Mouse (Mus musculus) embryo, embryonic 9.5 days (tissue): ENCODE measurements around the gene Map2k3.
"Not testable (repeated sequence)": the region's sequence is repeated elsewhere in the genome, so short reads cannot be mapped to it uniquely, and the experiment has no call there.

Source experiments
- DNase-seq: peaks from one replicate; pipeline ENCODE4 v3.0.0-alpha.2; 2017; ENCODE audit errors: extremely low spot score

Map2k3 gene

DNA sequence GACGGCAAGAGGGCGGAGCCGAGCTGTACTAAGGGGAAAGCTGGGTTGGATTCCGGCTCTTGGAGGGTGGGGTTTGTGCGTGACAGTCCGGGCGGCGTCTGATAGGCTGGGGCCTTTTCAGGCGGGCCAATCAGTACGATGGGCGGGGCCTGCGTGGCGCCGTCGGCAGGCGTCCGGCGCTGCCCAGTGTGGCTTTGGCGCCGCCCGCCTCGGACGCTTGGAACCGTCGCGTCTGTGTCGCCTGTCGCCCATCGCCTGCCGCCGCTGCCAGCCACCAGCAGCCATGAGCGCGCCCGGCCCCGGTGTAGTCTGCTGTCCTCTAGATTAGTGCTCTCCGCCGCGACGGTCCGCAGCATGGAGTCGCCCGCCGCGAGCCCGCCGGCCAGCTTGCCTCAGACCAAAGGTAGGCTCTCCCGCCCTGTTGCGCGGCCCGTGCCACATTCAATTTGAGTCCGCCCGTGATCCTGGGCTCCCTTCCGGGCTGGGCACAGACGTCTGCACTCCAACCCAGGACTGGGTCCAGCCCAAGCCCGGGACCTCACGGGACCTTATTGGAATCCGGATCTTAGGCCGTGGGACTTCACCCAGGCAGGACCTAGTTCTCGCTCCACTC, at the start of gene Map2k3:
TSS of gene Map2k3 (plus strand) at position 165 of the 613 bp plus-strand sequence.
- DNase-seq: peak; percentile 93

DNA sequence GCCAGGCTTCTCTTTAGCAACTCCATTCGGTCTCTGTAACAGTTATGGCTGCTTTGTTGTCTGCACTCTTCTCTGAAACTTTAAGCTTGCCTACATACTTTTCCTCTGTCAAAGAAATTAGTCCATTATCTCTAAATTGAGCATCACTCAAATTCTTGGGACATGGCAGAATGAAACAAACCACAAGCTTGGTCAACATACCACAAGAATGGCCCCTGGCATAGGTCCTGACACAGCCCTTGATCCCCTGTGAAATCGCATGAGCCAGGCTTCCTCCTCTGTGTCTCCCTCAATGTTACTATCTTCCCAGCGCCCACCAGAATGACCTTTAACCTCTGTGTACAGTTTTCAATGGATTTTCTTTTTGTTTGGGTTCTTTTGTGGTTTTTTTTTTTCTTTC, 49.4 kb upstream of the Map2k3 start:
- DNase-seq: no peak

DNA sequence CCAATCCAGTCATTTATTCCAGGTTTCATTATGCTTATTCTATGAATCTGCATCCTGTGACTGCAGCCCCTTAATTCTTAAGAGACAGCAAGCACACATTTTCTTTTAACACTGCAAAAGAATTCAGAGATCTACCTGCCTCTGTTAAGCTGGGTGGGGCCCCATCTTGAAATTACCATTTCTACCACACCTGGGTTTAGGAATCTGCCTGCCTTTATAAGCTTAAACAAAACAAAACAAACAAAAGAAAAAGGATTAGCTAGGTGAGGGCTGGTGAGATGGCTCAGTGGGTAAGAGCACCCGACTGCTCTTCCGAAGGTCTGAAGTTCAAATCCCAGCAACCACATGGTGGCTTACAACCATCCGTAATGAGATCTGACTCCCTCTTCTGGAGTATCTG, 44.8 kb upstream of the Map2k3 start:
- not testable (repeated sequence) for DNase-seq

GRCm38 (mm10) chr11:60889861-60890260, 42.0 kb upstream of the Map2k3 start:
- DNase-seq: no peak

DNA sequence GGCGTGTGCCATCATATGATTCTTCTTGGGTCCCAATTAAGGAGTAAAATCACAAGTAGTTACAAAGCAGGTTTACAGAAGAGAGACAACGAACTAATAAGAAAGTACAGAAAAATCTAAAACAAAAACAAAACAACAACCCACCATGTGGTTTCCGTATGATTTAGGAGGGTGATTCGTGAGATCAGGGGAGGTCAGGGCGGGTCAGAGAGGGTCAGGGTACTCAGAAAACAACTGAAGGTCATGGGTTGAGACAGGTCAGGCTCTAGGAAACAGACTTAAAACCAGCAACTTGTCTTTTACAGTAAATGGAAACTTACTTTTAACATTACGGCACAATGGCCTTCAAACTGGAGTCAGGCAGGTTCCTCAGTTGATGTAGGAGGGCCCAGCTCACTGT, 41.5 kb upstream of the Map2k3 start:
- DNase-seq: peak; percentile 12

DNA sequence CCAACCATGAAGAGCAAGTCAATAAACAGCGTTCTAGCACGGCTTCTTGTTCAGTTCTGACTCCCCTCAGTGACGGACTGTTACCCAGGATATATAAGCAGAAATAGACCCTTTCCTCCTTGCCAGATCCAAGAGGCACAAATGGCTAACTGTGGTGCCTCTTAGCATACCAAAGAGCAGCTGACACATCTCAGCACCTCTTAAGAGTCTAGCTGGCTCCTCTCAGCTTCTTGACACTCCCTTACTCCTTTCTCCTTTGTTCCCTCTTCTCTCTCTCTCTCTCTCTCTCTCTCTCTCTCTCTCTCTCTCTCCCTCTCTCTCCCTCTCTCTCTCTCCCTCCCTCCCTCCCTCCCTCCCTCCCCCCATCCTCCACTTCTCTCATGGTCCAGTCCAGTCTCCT, 41.1 kb upstream of the Map2k3 start:
- no peak for DNase-seq

- DNase-seq: peak; percentile 48
These were observed 35.9 kb upstream of the Map2k3 start for GRCm38 (mm10) chr11:60895915-60896314.

GRCm38 (mm10) chr11:60902001-60902400, 29.8 kb upstream of the Map2k3 start:
- DNase-seq: no peak

- peak; percentile 17 for DNase-seq
These were observed 29.3 kb upstream of the Map2k3 start for GRCm38 (mm10) chr11:60902486-60902885.

GRCm38 (mm10) chr11:60903661-60904061, 28.2 kb upstream of the Map2k3 start:
- DNase-seq: no peak

DNA sequence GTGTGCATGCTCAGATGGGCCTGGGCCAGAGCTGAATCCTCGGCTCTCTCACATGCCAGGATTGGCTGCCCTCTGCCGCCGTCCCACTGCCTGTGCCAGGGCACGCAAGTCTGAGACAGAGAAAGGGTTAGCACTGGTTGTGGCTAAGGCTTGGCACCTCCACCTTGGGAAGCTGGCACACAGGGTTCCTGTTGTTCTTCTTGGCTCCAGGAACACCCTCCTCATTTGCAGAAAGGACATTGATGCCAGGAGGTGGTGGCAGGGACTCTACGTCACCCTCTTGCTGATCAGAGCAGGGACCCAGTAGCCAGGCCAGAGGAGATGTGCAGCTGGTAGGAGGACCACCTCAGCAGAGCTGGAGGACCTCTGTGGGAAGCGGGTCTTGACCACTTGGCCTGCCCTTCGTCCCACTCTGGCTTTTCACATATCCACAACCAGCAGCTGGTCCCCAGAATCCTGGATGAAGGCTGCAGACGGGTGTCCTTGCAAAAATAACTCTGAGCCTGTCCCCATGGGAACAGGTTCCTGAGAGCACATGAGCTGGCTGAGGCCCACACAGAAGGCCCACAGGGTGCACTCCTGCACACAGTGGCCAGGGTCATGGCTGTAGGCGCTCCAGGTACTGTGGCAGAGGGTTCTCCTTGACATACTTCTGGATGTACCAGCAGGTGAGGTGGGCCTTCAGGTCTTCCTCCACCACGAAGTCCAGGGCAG, 26.3 kb upstream of the Map2k3 start:
- no peak for DNase-seq

GRCm38 (mm10) chr11:60906449-60906848, 25.4 kb upstream of the Map2k3 start:
- no peak for DNase-seq

DNA sequence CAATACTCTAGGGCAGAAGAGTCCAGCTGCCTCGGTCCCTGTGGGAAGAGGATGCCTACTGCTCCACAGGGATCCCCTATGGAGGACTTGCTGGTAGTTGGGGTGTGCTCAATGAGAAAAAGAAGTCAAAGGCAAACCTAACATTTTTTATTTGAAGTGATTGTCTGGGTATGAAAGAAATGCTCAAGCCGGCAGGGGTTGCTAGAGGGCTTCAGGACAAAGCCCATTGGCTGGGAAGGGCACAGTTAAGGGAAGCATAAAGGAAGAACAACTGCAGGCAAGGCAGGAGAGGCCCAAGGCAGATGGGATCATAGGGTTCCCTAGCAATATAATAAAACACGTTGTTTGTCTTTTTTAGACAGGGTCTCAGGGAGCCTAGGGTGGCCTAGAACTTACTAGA, 23.8 kb upstream of the Map2k3 start:
- DNase-seq: no peak

DNA sequence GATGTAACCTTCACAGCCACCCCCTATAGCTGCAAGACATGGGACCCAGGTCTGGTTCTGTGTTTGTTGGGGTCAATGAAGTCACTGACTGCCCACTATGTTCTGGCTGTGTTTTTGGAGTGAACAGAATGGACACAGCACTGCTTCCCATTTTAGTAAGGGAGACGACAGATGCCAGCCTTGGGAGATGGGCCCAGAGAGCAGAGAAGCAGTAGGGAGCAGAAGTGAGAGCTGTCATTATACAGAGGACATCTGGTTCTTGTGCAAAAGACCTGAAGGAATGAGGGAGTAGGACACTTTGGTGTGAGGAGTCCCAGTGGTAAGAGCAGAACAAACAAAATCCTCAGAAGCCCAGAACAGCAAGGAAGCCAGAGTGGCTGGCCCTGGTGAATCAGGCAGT, 22.2 kb upstream of the Map2k3 start:
- DNase-seq: no peak

- DNase-seq: no peak
These were observed 19.3 kb upstream of the Map2k3 start for GRCm38 (mm10) chr11:60912525-60912973.

DNA sequence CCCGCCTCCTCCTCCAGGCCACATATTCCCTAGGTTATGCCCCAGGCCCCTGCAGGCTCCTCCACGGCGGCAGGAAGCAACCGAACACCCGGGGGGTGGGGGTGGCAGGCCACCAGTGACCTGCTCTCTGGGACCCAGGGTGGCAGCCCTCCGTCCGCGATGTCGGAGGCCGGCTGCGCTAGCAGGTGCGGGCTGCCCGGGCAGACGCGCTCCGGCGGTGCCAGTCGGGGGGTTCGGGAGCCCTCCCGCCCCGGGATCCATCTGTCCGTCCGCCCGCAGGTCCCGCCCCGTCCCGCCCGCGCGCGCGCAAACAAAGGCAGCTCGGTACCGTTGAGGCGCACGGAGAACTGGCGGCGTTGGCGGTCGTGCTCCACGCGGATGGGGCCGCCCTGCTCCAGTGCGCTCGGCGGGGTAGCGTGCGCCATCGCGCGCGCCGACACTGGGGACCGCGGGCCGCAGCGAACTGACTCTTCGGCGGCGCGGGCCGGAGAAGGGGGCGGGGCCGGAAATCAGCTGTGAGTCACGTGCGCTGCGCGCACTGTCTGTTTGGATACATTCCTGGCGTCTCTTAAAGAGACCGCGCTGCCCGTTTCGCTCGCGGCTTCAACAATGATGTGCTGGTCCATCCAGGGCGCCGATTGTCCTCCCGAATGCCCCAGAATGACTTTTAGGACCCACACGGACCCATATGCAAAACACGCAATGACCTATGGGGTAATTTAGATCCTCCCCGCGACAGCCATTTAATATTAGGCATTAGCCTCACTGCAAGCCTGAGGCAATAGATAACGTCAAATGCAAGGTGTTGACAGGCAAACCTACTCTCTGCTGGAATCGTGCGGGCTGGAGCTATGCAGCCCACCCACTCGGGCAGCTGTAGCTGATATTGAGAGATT, 18.3 kb upstream of the Map2k3 start:
- DNase-seq: peak; percentile 89

- no peak for DNase-seq
These were observed 17.3 kb upstream of the Map2k3 start, which contains the start of gene Natd1 for GRCm38 (mm10) chr11:60914491-60914890. Natd1 (minus strand) TSS chr11:60914750.

GRCm38 (mm10) chr11:60915201-60915600, 16.6 kb upstream of the Map2k3 start:
- no peak for DNase-seq

DNA sequence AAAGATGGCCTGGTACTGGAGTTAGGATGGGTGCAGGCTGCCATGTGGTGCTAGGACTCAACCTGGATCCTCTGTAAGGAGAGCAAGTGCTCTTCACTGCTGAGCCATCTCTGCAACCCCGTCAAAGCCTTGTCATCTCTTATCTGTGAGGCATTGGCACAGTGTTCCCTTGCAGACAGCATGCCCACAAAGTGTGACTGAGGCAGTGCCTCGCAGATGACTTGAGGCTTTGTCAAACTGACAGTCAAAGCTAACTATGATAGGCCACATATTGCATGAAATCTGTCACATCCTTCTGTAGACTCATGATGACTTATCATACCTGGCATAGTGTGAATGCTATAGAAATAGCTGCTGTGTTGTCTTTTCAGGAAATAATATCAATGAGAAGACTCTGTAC, 11.8 kb upstream of the Map2k3 start:
- DNase-seq: no peak

GRCm38 (mm10) chr11:60922195-60922594, 9.6 kb upstream of the Map2k3 start:
- no peak for DNase-seq

DNA sequence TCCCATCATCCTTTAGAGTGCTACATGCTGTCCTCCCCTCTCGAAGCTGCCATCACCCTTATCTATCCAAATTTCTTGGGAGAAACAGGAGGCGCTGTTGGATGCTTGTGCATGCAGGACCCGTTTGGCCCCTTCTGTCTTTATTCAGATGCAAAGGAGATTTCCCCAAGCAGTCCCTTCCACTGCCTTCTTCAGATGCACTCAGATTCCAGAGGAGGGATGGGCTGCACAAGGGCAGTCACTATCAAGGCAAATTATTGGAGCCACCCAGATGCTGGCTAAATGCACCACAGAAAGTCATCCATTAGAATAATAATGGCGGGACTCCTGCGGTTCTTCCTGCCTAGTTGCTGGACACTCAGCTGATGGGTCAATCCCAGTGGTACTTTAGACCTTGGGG, 8.9 kb upstream of the Map2k3 start:
- DNase-seq: no peak

GRCm38 (mm10) chr11:60924498-60924897, 7.3 kb upstream of the Map2k3 start:
- no peak for DNase-seq
